Mouse (Mus musculus): ENCODE data around the gene Zfp583.

DNA sequence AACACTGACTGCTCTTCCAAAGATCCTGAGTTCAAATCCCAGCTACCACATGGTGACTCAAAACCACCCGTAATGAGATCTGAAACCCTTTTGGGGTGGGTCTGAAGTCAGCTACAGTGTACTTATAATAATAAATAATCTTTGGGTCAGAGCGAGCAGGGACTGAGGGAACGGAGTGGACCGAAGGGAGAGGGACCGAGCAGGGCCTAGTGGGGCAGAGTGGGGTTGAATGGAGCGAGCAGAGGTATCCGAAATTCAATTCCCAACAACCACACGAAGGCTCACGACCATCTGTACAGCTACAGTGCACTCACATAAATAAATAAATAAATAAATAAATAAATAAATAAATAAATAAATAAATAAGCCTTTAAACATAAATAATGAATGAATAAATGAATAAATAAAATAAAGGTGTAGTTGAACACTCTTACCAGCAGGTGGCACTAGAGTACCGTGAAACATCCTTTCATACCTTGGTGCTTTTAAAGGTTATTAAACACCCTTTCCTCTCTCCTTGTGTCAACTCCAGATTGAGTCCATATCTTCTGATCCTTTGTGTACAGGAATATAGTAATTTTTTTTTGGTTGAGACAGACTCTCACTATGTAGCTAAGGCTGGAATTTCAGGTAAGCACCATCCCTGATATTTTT, 28.0 kb upstream of the Zfp583 start:
- TF ChIP-seq POLR2A (IDR thresholded peaks at IDR 0.05; ENCODE audit: borderline replicate concordance, low read depth, low read length), result no peak
- TF ChIP-seq CTCF (IDR thresholded peaks at IDR 0.05; ENCODE audit: low read depth, low read length), result no peak

Measured in bone marrow macrophage, adult 2 months (primary cell).